Mouse (Mus musculus): ENCODE data around the gene Hhipl1.

DNA sequence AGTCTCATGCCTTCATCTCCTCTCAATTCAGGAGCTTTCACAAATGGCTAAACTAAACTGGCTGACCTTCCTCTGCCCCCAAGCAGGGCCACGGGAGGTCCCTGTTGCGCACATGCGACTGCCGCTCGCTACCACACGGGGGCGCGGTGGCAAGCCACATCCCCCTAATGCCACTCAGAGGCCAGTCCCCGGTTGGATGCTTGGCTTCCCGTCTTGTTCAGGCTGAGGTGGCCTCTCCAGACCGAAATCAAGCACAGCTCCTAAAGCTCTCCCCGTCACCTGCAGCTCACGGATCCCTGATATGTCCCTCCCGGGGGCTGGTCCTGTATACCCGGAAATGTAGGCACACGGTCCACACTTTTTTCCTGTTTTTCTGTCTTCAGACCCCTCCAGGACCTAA lies 27.0 kb downstream of the Hhipl1 start:
- TF ChIP-seq CTCF (IDR thresholded peaks at IDR 0.05; ENCODE audit: control insufficient read depth, insufficient read depth, insufficient read length) (peak; percentile 99), CEBPB (IDR thresholded peaks at IDR 0.05; ENCODE audit: low read depth) (no peak), MYOD1 (IDR thresholded peaks at IDR 0.05; ENCODE audit: control insufficient read depth, insufficient read length, low read depth) (no peak), MAX (IDR thresholded peaks at IDR 0.05) (peak; percentile 92), FOSL1 (IDR thresholded peaks at IDR 0.05; ENCODE audit: insufficient read depth, low read length, poor library complexity, severe bottlenecking) (no peak), MYOG (IDR thresholded peaks at IDR 0.05; ENCODE audit: control insufficient read depth, extremely low read depth, insufficient read length) (no peak), USF1 (IDR thresholded peaks at IDR 0.05; ENCODE audit: low read depth) (no peak)
